In genomic region chr14:9695217-9695690, GRCm38 (mm10) we compare ENCODE assay signal across 15 mouse cellular contexts.
DNase-seq lines count a peak whose midpoint lies in the region; ATAC-seq and TF ChIP-seq lines count a peak whose summit lies in the region.
"Had no signal": no experiment of that assay in that cellular context is flagged by ENCODE, and none has a peak within 500 bp of the region (broad histone marks: within the 10 kb centered on the region; RNA-seq: fewer than 3 reads in every experiment).

No protein-coding gene starts in this region.

- no peak for TF ChIP-seq CTCF in brain, embryonic 14.5 days (IDR thresholded peaks at IDR 0.05; ENCODE audit: borderline replicate concordance, extremely low read depth, insufficient read depth, insufficient read length)

- no peak overlapping the region for H3K4me3 ChIP-seq in neural tube, embryonic 11.5 days (ENCODE audit: low read depth, low read length)
- H3K4me3 ChIP-seq in neural tube, embryonic 15.5 days (replicated peaks), result no peak overlapping the region
- no peak overlapping the region for H3K4me3 ChIP-seq in forebrain, embryonic 15.5 days
- H3K4me3 ChIP-seq: erythroblast, embryonic 14.5 days; hindbrain, embryonic 15.5 days; liver, embryonic 13.5 days had no signal

- H3K4me2 ChIP-seq in neural tube, embryonic 11.5 days (ENCODE audit: low read depth), result no peak overlapping the region
- no peak overlapping the region for H3K4me2 ChIP-seq in neural tube, embryonic 15.5 days
- H3K4me2 ChIP-seq in forebrain, embryonic 15.5 days (replicated peaks), result no peak overlapping the region
- H3K4me2 ChIP-seq: hindbrain, embryonic 15.5 days; liver, embryonic 13.5 days had no signal

- H3K27ac ChIP-seq in neural tube, embryonic 11.5 days (ENCODE audit: low read depth, low read length), result no peak overlapping the region
- H3K27ac ChIP-seq in neural tube, embryonic 15.5 days (replicated peaks), result no peak overlapping the region
- H3K27ac ChIP-seq in forebrain, embryonic 15.5 days (replicated peaks), result no peak overlapping the region
- H3K27ac ChIP-seq: hindbrain, embryonic 15.5 days; liver, embryonic 13.5 days had no signal

- H3K36me3 ChIP-seq in neural tube, embryonic 11.5 days (ENCODE audit: control insufficient read depth, insufficient read depth, low read length), result no peaks in the 10 kb centered on the region
- H3K36me3 ChIP-seq in neural tube, embryonic 15.5 days, result no peaks in the 10 kb centered on the region
- no peaks in the 10 kb centered on the region for H3K36me3 ChIP-seq in forebrain, embryonic 15.5 days
- H3K36me3 ChIP-seq: hindbrain, embryonic 15.5 days; liver, embryonic 13.5 days had no signal

- no peak for TF ChIP-seq POLR2A in brain, embryonic 14.5 days (IDR thresholded peaks at IDR 0.05; ENCODE audit: borderline replicate concordance, extremely low read depth, insufficient read depth, insufficient read length, poor library complexity, severe bottlenecking)

- peak; percentile 15 for DNase-seq in neural tube, embryonic 11.5 days (ENCODE audit: low spot score)
- peak; percentile 82 for DNase-seq in brain, embryonic 14.5 days (ENCODE audit: low read depth)
- DNase-seq in cerebellum, postnatal 25 days, result no peak
- DNase-seq in cerebellum, adult 18-20 months, result no peak
- no peak for DNase-seq in adipocyte (ENCODE audit: low spot score)
- DNase-seq: cerebellum, adult 11-12 months; kidney, adult 2 months; kidney, postnatal 36 days; left cerebral cortex, postnatal 4 days; liver, embryonic 13.5 days; right cerebral cortex, postnatal 4 days had no signal

- H3K27me3 ChIP-seq in neural tube, embryonic 11.5 days (ENCODE audit: control insufficient read depth, insufficient read depth, low read length), result no peaks in the 10 kb centered on the region
- H3K27me3 ChIP-seq in neural tube, embryonic 15.5 days (replicated peaks), result no peaks in the 10 kb centered on the region
- H3K27me3 ChIP-seq in forebrain, embryonic 15.5 days, result 0 out of 2 replicates have a peak, but pooled peaks cover 2% of the 10 kb centered on the region
- H3K27me3 ChIP-seq: hindbrain, embryonic 15.5 days; liver, embryonic 13.5 days had no signal

- H3K9me3 ChIP-seq in neural tube, embryonic 11.5 days (ENCODE audit: control insufficient read depth, low read length), result no peaks in the 10 kb centered on the region
- H3K9me3 ChIP-seq in neural tube, embryonic 15.5 days (replicated peaks), result no peaks in the 10 kb centered on the region
- no peaks in the 10 kb centered on the region for H3K9me3 ChIP-seq in forebrain, embryonic 15.5 days
- H3K9me3 ChIP-seq: hindbrain, embryonic 15.5 days; liver, embryonic 13.5 days had no signal

- 52% methylated on average over 4 of the region's 4 CpGs for WGBS in neural tube, embryonic 11.5 days
- 30% methylated on average over 4 of the region's 4 CpGs for WGBS in neural tube, embryonic 15.5 days
- 11% methylated on average over 4 of the region's 4 CpGs for WGBS in forebrain, embryonic 15.5 days

- ATAC-seq in neural tube, embryonic 11.5 days (ENCODE audit: insufficient read depth, low FRiP score, low TSS enrichment), result peak; percentile 41; the same call in 1 of the 2 replicates
- no peak for ATAC-seq in neural tube, embryonic 15.5 days (ENCODE audit: low FRiP score)
- peak; percentile 55; the same call in 1 of the 2 replicates for ATAC-seq in forebrain, embryonic 15.5 days (replicated peaks)

- H3K9ac ChIP-seq in neural tube, embryonic 11.5 days (ENCODE audit: low read length), result no peak overlapping the region
- H3K9ac ChIP-seq in neural tube, embryonic 15.5 days (replicated peaks), result no peak overlapping the region
- no peak overlapping the region for H3K9ac ChIP-seq in forebrain, embryonic 15.5 days (replicated peaks)
- H3K9ac ChIP-seq: hindbrain, embryonic 15.5 days; liver, embryonic 13.5 days had no signal

- H3K4me1 ChIP-seq in neural tube, embryonic 11.5 days (ENCODE audit: control insufficient read depth, insufficient read depth, low read length), result no peaks in the 10 kb centered on the region
- no peaks in the 10 kb centered on the region for H3K4me1 ChIP-seq in neural tube, embryonic 15.5 days
- H3K4me1 ChIP-seq in forebrain, embryonic 15.5 days, result 0 out of 2 replicates have a peak, but pooled peaks cover 4% of the 10 kb centered on the region
- H3K4me1 ChIP-seq: hindbrain, embryonic 15.5 days; liver, embryonic 13.5 days had no signal

Comparison
In these comparisons a context has a peak if more than half of its experiments do, and no peak if none do; other contexts are left out.
1. DNase-seq: peak in neural tube, embryonic 11.5 days (single experiment) and brain, embryonic 14.5 days (single experiment); none in cerebellum, postnatal 25 days (0 of 2), cerebellum, adult 18-20 months (0 of 2) and adipocyte (single experiment).